Mouse (Mus musculus): Measurements from ENCODE around the gene Rps6kb1.
"Not testable (repeated sequence)": the region's sequence is repeated elsewhere in the genome, so short reads cannot be mapped to it uniquely, and the experiment has no call there.

Gene Rps6kb1

DNA sequence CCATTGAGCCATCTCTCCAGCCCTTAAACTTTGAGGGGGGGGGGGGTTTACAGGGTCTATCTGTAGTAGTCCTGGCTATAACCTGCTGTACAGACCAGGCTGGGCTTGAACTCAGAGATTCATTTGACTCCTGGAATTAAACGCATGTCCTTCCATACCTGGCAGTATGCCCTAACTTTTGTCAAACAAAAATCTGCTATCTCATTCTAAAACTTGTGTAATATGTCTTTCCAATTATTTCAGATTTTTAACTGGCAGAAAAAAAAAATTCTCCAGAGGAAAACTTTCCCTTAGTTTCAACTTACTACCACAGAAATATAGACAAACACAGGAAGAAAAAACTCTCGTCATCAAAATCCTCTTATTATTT lies 4.1 kb downstream of the Rps6kb1 start:
- DNase-seq (ENCODE audit: low spot score in 2 of 2), result no peak

DNA sequence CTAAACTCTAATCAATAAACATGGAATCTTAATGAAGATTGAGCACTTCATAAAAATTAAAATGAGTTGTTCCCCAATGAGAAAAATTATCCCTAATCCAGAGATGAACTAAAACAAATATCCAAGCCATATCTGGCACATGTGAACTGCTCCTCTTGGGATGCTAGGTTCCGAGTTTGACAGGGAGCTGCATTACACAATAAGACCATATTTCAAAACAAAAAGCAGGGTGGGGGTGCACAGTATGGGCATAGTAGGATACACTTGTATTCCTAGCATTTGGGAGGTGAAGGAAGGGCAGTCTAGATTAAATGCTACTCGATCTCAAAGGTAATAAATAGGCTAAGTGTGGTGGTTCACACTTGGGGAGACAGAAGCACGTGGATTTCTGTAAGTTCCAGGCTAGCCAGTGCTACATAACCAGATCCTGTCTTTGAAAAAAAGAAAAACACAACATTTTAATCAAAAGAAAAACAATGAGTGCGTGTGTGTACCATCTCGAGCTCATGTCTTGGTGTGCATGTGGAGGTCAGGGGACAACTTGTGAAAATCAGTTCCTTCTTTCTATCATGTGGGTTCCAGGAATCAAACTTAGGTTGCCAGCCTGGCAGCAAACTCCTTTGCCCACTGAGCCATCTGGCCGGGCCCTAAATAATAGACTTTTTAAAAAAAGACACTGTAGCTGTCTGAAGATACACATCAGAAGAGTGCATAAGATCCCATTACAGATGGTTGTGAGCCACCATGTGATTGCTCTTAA lies 4.7 kb downstream of the Rps6kb1 start:
- no peak for DNase-seq (ENCODE audit: low spot score in 2 of 2)

DNA sequence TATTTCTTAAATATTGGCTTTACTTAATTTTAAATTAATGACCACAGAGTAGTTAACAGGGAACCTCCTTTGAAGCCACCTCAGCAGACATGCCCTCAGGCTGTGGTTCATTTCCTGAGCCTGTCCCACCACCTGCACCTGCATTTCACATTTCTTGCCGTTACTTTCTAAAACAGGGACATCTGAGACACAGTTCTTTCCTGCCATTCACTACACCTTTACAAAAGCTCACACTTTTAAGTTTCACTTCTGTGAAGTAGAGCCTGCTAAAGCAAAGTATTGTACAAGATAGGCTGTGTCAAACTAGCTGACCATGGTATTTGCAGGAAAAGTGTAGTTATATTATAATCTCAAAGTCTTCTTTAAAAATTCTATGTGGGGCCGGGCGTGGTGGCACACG lies 5.8 kb downstream of the Rps6kb1 start:
- DNase-seq (ENCODE audit: low spot score in 2 of 2), result no peak

DNA sequence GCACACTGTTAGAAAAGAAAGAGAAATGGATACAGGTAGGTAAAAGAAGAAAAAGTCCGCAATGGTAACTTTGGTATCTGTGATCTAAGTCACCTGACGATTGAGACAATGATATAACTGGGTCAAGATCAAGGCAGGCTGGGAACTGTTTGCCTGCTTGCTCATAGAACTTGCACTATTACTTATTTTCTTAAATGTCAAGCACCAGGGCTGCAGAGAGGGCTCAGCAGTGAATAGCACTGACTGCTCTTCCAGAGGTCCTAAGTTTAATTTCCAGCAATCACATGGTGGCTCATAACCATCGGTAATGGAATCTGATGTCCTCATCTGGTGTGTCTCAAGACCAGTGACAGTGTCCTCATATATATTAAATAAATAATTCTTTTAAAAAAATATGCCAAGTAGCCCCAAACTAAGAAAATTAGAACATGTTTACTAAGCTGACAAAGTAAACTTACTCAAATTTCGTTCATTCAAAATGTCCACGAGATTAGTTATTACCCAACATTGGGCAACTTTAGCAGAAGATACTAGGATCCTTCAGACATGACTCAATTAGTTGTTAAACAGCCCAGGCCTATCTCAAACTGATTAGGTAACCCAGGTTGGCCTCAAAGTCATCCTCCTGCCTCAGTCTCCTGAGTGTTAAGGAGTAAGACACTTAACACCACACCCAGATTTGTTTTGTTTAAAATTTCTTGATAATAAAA lies 10.2 kb downstream of the Rps6kb1 start:
- DNase-seq (ENCODE audit: low spot score in 2 of 2), result no peak

DNA sequence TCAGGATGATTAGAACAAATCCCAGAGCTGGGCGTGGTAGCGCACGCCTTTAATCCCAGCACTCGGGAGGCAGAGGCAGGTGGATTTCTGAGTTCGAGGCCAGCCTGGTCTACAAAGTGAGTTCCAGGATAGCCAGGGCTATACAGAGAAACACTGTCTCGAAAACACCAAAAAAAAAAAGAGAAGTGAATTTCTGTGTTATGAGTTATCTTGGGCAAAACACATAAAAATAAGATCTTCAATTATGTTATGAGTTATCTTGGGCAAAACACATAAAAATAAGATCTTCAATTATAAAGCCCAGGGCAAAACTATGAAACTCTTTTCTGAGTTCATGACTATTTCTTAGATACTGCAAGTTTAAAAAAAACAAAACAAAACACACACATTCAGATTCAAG lies 11.3 kb downstream of the Rps6kb1 start:
- DNase-seq (ENCODE audit: low spot score in 2 of 2), result not testable (repeated sequence)

DNA sequence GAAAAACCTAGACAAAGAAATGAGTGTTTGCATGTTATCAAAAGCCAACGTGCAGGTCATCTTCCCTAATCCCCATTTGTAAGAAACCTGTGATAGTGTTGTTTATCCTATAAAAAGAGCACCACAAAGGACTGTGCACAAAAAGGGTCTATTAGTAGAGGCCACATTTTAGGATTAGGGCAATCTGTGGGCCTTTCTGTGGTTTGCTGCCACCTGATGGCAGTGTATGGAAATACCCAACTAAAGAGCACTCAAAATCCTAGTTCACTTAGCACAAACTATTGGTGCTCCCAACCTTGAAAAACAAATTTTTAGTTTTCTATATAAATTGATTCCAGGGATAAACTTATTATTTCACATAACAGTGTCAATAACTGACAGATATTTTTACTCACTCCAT lies 11.8 kb downstream of the Rps6kb1 start:
- DNase-seq (ENCODE audit: low spot score in 2 of 2), result no peak

DNA sequence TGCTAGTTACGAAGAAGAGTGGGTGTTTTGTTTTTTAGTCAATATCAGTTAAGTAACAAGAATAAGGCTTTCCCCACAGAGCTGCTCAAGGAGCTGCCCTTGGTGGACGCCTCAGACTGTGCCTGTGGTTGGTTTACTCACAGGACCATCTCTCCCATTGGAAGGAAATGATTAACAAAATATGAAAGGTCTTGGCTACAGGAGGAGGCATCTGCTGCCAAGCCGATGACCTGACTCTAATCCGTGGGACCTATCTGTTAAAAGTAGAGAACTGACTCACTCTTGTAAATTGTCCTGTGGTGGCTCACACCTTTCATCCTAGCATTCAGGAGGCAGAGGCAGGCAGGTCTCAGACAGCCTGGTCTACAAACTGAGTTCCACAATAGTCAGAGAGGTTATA lies 17.1 kb downstream of the Rps6kb1 start:
- no peak for DNase-seq (ENCODE audit: low spot score in 2 of 2)

DNA sequence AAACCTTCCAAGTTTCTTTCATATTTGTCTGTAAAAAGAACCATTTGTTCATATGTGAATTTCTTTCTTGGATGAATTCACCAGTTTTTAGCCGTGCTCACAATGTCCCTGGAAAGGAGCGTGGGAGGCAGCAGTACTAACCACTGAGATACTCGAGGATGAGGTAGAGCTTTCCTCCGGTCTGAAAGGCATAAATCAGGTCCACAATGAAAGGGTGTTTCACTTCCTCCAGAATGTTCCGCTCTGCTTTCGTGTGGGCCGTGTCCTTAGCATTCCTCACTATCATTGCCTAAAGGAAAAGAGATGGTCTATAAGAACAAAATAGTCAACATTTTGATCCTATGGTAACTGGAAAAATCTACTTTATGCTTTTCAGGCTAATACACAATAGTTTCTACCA lies 24.9 kb downstream of the Rps6kb1 start:
- DNase-seq (ENCODE audit: low spot score in 2 of 2), result no peak

DNA sequence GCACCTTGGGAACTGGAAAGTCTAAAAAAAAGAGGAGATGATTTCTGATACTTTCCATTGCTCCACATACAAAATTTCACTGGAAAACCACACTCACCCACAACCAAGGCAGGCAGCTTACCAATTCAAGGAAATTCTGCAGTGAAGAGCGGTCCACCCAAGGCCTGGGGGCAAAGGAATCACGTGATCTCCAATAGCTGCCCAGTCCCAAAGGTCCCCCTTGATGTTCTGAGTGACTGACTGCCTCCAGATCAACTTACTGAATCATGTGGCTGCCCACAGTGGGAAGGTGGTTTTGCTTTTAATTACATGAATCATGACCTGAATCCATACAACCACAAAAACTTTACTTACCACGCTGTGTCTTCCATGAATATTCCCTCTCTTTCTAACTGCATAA lies 27.4 kb downstream of the Rps6kb1 start:
- no peak for DNase-seq (ENCODE audit: low spot score in 2 of 2)

DNA sequence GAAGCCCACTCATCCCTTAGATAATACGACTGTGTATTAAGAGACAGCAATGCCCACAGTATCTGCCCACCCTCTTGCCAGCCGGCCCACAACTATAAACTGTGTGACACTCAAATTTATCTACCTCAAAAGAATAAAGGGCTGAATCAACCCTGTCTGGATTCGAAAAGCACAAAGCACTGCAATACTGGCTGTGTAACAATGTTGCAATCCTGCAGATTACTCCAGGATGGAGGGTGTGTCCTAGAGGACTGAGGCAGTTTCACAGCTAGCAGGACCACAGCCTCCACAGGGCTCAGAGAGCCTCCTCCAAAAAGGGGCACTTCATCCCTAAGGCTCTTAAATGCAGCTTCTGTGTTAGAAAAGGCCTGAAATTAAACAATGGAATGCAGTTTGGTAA lies 28.0 kb downstream of the Rps6kb1 start:
- DNase-seq (ENCODE audit: low spot score in 2 of 2), result no peak

DNA sequence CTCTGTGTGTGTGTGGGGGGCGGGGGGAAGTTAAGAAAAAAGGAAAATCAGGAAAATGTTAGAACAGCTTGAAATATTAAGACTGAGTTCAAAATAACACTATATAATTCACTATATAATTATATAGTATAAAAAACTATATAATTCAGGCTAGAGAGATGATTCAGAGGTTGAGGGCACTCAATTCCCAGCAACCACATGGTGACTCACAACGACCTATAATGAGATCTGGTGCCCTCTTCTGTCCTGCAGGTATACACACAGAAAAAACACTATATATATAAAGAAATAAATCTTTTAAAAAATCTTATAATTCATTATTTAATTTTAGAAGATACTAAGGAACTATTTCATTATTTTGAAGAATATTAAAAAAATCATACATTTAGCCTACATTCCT lies 36.6 kb downstream of the Rps6kb1 start:
- DNase-seq (ENCODE audit: low spot score in 2 of 2), result no peak

DNA sequence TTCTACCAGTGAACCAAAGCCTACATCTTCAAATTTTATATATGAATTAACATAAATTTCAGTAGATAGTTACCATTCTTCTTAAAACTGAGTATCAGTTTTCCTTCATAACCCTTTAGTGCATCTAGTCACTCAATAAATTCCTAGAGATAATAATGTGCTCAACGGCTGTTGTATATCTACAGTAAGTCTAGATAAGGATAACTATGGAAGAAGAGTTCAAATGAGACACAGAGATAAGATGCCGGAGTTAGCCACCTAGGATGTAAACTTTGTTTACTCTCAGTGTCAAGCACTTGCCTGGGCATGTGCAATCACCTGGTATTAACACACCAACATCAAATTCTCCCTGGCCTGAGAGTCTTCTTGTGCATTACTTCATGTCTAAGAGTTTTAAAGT lies 37.3 kb downstream of the Rps6kb1 start:
- DNase-seq (ENCODE audit: low spot score in 2 of 2), result no peak

DNA sequence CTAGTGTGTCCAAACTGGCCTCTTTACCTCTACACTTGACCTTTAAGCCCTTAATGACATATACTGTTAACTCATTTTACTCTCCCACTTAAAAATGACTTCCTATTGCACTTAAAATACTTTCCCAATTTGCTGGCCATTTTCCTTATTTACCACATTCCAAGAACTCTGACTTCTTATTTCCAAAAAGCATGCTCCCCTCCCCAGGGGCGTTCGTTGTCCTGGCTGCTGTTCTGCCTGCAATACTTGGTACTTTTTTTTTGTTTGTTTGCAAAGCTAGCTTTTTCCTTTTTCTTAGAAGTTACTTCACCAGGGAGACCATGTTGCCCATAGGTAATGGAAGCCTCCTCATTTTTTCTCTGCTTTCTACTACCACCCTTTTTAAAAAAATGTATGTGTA lies 41.5 kb downstream of the Rps6kb1 start:
- no peak for DNase-seq (ENCODE audit: low spot score in 2 of 2)

DNA sequence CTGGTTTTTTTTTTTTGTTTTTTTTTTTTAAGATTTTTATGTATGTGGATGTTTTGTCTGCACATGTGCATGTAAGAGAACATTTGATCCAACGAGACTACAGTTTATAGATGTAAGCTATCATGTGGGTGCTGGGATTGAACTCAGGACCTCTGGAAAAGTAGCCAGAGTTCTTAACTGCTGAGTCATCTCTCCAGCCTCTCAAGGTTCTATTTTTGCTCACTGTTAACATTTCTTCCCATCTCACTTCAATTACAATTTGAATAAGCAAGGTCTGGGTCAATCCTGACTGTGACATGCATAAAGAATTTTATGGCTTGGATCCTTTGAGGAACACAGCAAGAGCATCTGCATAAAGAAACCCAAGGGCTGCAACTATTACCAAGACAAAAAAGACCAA lies 43.8 kb downstream of the Rps6kb1 start:
- DNase-seq (ENCODE audit: low spot score in 2 of 2), result no peak

DNA sequence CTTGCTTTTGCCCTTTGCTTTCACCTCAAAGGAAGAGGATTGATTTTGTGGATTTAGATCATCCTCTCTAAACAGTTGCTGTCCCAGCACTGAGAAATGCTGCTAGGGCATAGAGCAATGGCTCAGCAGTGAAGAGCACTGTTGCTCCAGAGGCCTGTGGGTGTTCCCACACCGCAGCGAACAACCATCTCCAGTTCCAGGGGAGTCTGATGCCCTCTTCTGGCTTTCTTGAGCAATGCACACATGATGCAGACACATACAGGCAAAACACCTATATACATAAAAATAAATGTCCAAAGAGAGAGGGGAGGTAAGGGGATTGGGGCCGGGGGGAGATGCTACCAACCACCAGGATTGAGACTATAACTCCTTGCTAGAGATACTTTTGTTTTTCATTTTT lies 46.7 kb downstream of the Rps6kb1 start:
- DNase-seq (ENCODE audit: low spot score in 2 of 2), result no peak

DNA sequence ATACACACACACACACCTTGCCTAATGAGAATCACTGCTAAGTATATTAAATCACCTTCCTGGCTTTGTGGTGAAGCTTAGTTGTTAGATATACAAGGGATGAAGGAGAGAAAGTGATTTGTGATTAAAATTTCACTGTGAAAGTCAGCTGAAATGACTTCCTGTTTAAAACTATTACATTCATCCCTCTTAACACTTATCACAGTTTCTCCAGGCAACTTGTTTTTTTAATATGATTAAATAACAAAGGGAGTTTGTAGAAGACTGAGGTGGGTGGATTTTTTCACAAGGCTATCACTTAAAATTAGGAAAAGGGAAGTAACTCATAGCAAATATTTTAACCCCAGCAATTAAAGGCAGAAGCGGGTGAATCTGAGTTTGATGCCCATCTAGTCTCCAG lies 47.2 kb downstream of the Rps6kb1 start:
- DNase-seq (ENCODE audit: low spot score in 2 of 2), result no peak

DNA sequence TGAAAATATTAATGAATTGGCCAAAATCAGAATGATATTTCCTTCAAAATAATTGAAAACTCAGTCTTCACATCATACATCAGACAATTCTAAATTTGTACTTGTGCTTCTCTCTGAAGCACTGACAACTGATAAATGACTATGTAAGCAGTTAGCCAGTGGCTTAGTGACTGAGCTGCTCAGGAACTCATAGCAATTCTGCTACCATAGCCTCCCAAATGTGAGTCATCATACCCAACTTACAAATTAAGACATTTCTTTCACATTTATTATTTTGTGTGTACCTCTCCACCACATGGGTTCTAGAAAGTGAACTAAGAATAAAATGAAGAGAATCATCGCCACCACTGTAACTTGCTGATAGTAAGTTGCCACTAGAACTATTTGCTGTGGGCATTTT lies 53.8 kb downstream of the Rps6kb1 start:
- no peak for DNase-seq (ENCODE audit: low spot score in 2 of 2)

DNA sequence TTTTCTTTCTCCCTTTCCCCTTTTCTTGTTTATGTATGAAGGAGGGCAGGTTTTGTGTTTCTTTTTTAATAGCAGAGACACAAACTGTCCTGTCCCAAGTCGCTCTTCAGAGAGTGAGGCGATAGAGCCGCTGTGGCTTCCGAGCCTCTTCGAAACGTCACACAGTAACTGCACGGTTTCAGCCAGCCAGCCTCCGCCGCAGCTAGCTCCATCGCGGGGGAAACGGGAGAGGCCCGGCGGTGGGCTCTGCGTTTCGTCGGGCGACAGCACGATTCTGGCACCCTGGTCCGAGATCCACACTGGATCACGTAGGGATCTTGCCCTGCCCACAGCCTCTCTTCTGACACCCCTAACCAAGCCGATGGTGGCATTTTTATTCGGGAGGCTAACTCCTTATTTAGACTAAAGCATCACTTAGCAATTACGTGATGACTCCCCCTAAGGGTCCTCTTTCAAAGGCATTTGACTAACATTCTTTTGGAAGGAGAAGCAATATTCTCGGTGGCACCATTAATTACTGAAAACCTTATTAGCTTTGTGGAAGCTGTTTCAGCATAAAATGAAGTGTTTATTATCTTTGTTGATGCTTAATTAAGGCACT lies 59.6 kb downstream of the Rps6kb1 start:
- DNase-seq (ENCODE audit: low spot score in 2 of 2), result peak in 1 of 2 experiments; percentile 47

DNA sequence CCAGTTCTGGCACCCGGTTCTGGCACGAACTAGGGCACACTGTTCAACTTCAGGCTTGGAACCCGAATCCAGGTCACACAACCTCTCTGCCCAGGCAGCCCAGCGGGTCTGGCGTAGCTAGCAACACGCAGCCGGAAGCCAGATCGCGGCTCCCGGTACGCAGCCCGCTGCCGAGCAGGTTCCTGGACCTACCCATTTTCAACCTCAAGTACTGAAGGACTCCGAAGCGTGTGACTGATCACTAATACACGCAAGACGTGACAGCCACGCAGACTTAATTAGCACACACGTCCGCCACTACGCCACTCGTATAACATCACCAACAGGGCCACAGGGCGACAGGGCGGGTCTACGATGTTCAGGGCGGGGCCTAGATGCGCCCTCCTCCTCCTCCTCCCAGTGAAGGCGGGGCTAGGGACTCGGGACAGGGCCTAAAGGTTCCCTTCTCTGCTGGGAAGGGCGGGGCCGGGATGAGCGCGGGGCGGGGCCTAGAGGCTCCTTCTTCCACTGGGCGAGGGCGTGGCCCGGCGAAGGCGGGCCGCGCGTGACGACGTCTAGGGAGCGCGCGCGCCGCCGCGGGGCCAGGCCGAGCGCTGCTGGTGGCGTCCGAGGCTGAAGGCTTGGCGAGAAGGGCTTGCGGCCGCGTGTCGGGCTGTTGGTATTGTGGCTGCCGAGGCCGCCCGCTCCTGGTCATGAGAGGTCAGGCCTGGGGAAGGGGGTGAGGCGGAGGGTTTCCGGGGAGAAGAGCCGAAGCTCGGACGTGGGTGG lies 60.3 kb downstream of the Rps6kb1 start, which contains the start of gene Rnft1:
Rnft1 (plus strand) TSS at position 557 of the 768 bp plus-strand sequence.
- DNase-seq (ENCODE audit: low spot score in 2 of 2), result peak; percentile 93 to 98

DNA sequence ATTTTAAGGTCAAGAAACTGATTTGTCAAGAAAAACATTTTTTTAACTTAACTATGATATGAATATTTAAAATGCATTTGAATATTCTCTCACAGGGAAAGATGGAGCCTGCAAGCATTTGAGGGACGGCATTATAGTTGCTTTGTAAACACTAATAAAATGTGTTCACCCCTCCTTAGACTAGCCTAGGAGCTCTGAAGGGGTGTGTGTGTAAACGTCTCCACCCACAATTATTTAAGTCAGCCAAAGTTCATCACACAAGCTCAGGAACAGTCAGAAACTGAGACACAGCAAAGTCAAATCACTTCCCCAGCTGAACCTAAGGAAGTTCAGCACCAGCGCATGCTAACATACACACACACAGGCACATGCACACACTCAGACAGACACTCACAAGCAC lies 71.0 kb downstream of the Rps6kb1 start:
- no peak for DNase-seq (ENCODE audit: low spot score in 2 of 2)

DNA sequence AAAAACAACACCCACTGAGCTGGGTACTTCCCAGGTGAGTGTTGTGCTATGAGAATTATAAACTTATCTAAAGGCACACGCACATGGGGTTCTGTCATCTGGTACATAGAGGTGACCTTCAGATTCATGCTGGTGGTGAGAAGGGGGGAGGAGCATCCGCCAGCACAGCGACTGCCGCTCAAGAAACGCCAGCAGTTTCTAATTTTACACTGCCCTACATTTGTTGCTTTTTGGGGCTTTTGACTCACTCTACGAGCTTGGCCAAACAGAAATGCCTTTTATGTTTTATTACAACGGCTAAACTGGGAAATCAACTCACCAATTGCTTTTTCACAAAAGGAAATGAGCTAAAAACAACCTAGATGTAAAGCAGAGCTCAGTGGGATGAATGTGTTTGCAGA lies 71.8 kb downstream of the Rps6kb1 start:
- no peak for DNase-seq (ENCODE audit: low spot score in 2 of 2)

DNA sequence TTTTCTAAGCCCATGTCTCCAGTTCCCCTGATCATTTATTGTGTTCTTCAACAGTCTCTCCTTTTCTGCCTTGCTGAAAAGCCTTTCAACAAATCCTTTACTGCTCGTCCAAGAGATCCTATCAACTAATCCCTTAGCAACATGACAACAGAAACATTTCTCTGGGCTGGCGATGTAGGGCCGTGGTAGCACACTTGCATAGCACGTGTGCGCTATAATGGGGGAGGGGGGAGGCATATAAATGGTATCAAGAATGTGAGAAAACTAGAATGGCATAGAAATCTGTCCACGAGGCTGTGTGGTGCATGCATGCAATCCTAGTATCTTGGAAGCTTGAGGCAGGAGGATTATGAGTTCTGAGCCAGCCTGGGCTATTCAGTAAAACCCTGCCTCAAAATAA lies 72.8 kb downstream of the Rps6kb1 start:
- no peak for DNase-seq (ENCODE audit: low spot score in 2 of 2)
